Mouse (Mus musculus) midbrain, embryonic 11.5 days (tissue): ENCODE measurements around the gene Slc16a3. TPM values are rescaled to one million over a fixed set of nuclear protein-coding genes. Genes with fewer than 3 reads are reported as not detected.

ENCODE experiments used
- ATAC-seq: fragments of 200-750 bp; cut with Nextera tagmentation; 2 replicates; pipeline ENCODE4 v1.8.0; 2017; ENCODE audit warnings: moderate TSS enrichment, moderate library complexity; ENCODE audit not compliant: low FRiP score
- DNase-seq: peaks from one replicate; pipeline ENCODE4 v3.0.0; 2015; ENCODE audit warnings: low spot score; ENCODE audit errors: missing footprints
- H3K27ac ChIP-seq: fragments of 300-500 bp; sonication (generic); 2 replicates; pipeline ENCODE4 v1.5.1; 2014; ENCODE audit warnings: low read depth, low read length
- H3K27me3 ChIP-seq: fragments of 300-500 bp; sonication (generic); 2 replicates; pipeline ENCODE4 v1.6.1; 2014; ENCODE audit warnings: mild to moderate bottlenecking, low read length, moderate library complexity, mixed read lengths; ENCODE audit not compliant: control insufficient read depth, insufficient read depth
- H3K36me3 ChIP-seq: fragments of 300-500 bp; sonication (generic); 2 replicates; pipeline ENCODE4 v1.6.1; 2014; ENCODE audit warnings: mild to moderate bottlenecking, low read length, moderate library complexity, mixed read lengths; ENCODE audit not compliant: control insufficient read depth, insufficient read depth
- H3K4me1 ChIP-seq: fragments of 300-500 bp; sonication (generic); 2 replicates; pipeline ENCODE4 v1.6.1; 2014; ENCODE audit warnings: low read length; ENCODE audit not compliant: control insufficient read depth, insufficient read depth
- H3K4me2 ChIP-seq: fragments of 300-500 bp; sonication (generic); 2 replicates; pipeline ENCODE4 v1.6.1; 2014; ENCODE audit warnings: mild to moderate bottlenecking, moderate library complexity
- H3K4me3 ChIP-seq: fragments of 300-500 bp; sonication (generic); 2 replicates; pipeline ENCODE4 v1.5.1; 2014; ENCODE audit warnings: low read depth, low read length
- H3K9ac ChIP-seq: fragments of 300-500 bp; sonication (generic); 2 replicates; pipeline ENCODE4 v1.6.1; 2014; ENCODE audit warnings: low read length
- H3K9me3 ChIP-seq: fragments of 300-500 bp; sonication (generic); 2 replicates; pipeline ENCODE4 v1.6.1; 2016; ENCODE audit warnings: low read length; ENCODE audit not compliant: control insufficient read depth
- WGBS: fragments of 180-500 bp; shearing (Covaris S2); extraction: QIAGEN DNeasy Blood & Tissue Kit; methylation state at CpG from one replicate; pipeline ENCODE4 v1.1.7; 2014; 5-methylcytosine and 5-hydroxymethylcytosine counted together
- polyA plus RNA-seq: library from polyadenylated mRNA; unstranded; fragments of >200 nt; fragmentation: Nextera tagmentation; extraction: Ambion mirVana; gene quantifications from 2 replicates; pipeline ENCODE4 v1.2.1, GENCODE M21; 2014

The Slc16a3 gene
- polyA plus RNA-seq: 24.1 and 30.4 TPM in 2 replicates

- Histone ChIP-seq H3K4me2 (peak within 1 kb of the TSS; percentile 66), H3K27me3 (peaks cover 3% of the 10 kb centered on the region; the same call in 1 of the 2 replicates), H3K4me3 (peak within 1 kb of the TSS; percentile 46), H3K4me1 (peaks cover 30% of the 10 kb centered on the region), H3K27ac (no peak within 1 kb of the TSS), H3K9ac (peak within 1 kb of the TSS; percentile 65), H3K36me3 (no peaks in the 10 kb centered on the region), H3K9me3 (no peaks in the 10 kb centered on the region)
- ATAC-seq (no peak), DNase-seq (no peak)
- WGBS: 42% methylated on average over 12 of the region's 12 CpGs
Measured at GRCm38 (mm10) chr11:120948328-120948727, at the start of gene Slc16a3. Gene Slc16a3 (plus strand): TSS chr11:120948480.

GRCm38 (mm10) chr11:120900276-120901244 lies 47.7 kb upstream of the Slc16a3 start:
- no peaks in the 10 kb centered on the region for H3K27me3 ChIP-seq
- no peaks in the 10 kb centered on the region for H3K9me3 ChIP-seq
- WGBS: 90% methylated on average over 8 of the region's 8 CpGs
- no peak overlapping the region for H3K4me3 ChIP-seq
- no peak overlapping the region for H3K4me2 ChIP-seq
- no peak overlapping the region for H3K9ac ChIP-seq
- ATAC-seq: no peak
- DNase-seq: no peak
- no peak overlapping the region for H3K27ac ChIP-seq
- H3K36me3 ChIP-seq: peaks cover 6% of the 10 kb centered on the region; the same call in 1 of the 2 replicates
- no peaks in the 10 kb centered on the region for H3K4me1 ChIP-seq

- 75% methylated on average over 21 of the region's 21 CpGs for WGBS
- H3K27ac ChIP-seq: no peak overlapping the region
- H3K4me1 ChIP-seq: no peaks in the 10 kb centered on the region
- H3K4me3 ChIP-seq: no peak overlapping the region
- H3K9ac ChIP-seq: no peak overlapping the region
- no peaks in the 10 kb centered on the region for H3K9me3 ChIP-seq
- DNase-seq (no peak), ATAC-seq (no peak)
- H3K4me2 ChIP-seq: no peak overlapping the region
- 0 out of 2 replicates have a peak, but pooled peaks cover 3% of the 10 kb centered on the region for H3K36me3 ChIP-seq
- H3K27me3 ChIP-seq: no peaks in the 10 kb centered on the region
Measured at GRCm38 (mm10) chr11:120901729-120902486, 46.4 kb upstream of the Slc16a3 start.

GRCm38 (mm10) chr11:120902487-120903142 lies 45.7 kb upstream of the Slc16a3 start:
- 0 out of 2 replicates have a peak, but pooled peaks cover 3% of the 10 kb centered on the region for H3K36me3 ChIP-seq
- H3K9me3 ChIP-seq: no peaks in the 10 kb centered on the region
- 44% methylated on average over 10 of the region's 10 CpGs for WGBS
- H3K9ac ChIP-seq: no peak overlapping the region
- no peak overlapping the region for H3K4me3 ChIP-seq
- DNase-seq (no peak), ATAC-seq (no peak)
- no peak overlapping the region for H3K4me2 ChIP-seq
- no peak overlapping the region for H3K27ac ChIP-seq
- H3K4me1 ChIP-seq: no peaks in the 10 kb centered on the region
- no peaks in the 10 kb centered on the region for H3K27me3 ChIP-seq

- ATAC-seq (no peak), DNase-seq (no peak)
- Histone ChIP-seq H3K9ac (no peak overlapping the region), H3K4me3 (no peak overlapping the region), H3K27me3 (no peaks in the 10 kb centered on the region), H3K4me1 (no peaks in the 10 kb centered on the region), H3K4me2 (no peak overlapping the region), H3K27ac (no peak overlapping the region), H3K36me3 (0 out of 2 replicates have a peak, but pooled peaks cover 3% of the 10 kb centered on the region), H3K9me3 (no peaks in the 10 kb centered on the region)
- WGBS: 86% methylated on average over 24 of the region's 24 CpGs
Measured at GRCm38 (mm10) chr11:120903159-120903850, 45.0 kb upstream of the Slc16a3 start.

- no peak for ATAC-seq
- Histone ChIP-seq H3K4me3 (no peak overlapping the region), H3K27me3 (no peaks in the 10 kb centered on the region), H3K27ac (no peak overlapping the region), H3K9ac (no peak overlapping the region), H3K36me3 (0 out of 2 replicates have a peak, but pooled peaks cover 3% of the 10 kb centered on the region), H3K4me1 (no peaks in the 10 kb centered on the region), H3K9me3 (no peaks in the 10 kb centered on the region), H3K4me2 (no peak overlapping the region)
- no peak for DNase-seq
- 92% methylated on average over 3 of the region's 3 CpGs for WGBS
Measured at GRCm38 (mm10) chr11:120904561-120904960, 43.7 kb upstream of the Slc16a3 start.

GRCm38 (mm10) chr11:120905430-120905873 lies 42.8 kb upstream of the Slc16a3 start:
- WGBS: 17% methylated on average over 1 of the region's 1 CpGs
- no peaks in the 10 kb centered on the region for H3K9me3 ChIP-seq
- H3K36me3 ChIP-seq: 0 out of 2 replicates have a peak, but pooled peaks cover 3% of the 10 kb centered on the region
- H3K27me3 ChIP-seq: no peaks in the 10 kb centered on the region
- peak; percentile 67; the same call in 1 of the 2 replicates for ATAC-seq
- H3K27ac ChIP-seq: no peak overlapping the region
- H3K4me2 ChIP-seq: no peak overlapping the region
- no peak overlapping the region for H3K9ac ChIP-seq
- no peak overlapping the region for H3K4me3 ChIP-seq
- DNase-seq: peak; percentile 97
- H3K4me1 ChIP-seq: no peaks in the 10 kb centered on the region

- WGBS: 92% methylated on average over 4 of the region's 4 CpGs
- Histone ChIP-seq H3K36me3 (no peaks in the 10 kb centered on the region; the same call in 1 of the 2 replicates), H3K27me3 (no peaks in the 10 kb centered on the region), H3K4me2 (no peak overlapping the region), H3K9me3 (no peaks in the 10 kb centered on the region), H3K4me3 (no peak overlapping the region), H3K9ac (no peak overlapping the region), H3K27ac (no peak overlapping the region), H3K4me1 (no peaks in the 10 kb centered on the region)
- DNase-seq (no peak), ATAC-seq (no peak)
Measured at GRCm38 (mm10) chr11:120913796-120914195, 34.5 kb upstream of the Slc16a3 start.
